Mouse (Mus musculus): ENCODE data around the gene Ripor2.

The Ripor2 gene

GRCm38 (mm10) chr13:24581833-24582232 lies at the start of gene Ripor2:
Gene Ripor2, plus strand, starts transcription at chr13:24582189.
- ATAC-seq (ENCODE audit: insufficient number of reproducible peaks, low FRiP score, low TSS enrichment): no peak

- no peak for ATAC-seq (ENCODE audit: insufficient number of reproducible peaks, low FRiP score, low TSS enrichment)
Observed at GRCm38 (mm10) chr13:24536531-24537167, 45.3 kb upstream of the Ripor2 start.

DNA sequence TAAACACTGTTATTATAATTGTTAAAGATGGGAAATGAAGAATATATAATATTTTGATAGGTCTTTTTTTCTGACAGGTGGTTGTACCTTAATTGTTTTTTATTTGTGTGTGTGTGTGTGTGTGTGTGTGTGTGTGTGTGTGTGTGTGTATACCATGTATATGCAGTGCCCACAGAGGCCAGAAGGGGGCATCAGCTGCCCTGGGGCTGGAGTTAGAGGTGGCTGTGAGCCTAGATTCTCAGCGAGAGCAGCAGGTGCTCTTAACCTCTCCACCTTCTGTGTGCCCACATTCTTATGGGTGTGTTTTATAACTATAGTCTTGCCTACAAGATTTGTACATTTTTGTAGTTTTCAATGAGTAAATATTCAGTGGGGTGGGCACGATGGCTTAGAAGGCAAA lies 44.0 kb upstream of the Ripor2 start:
- ATAC-seq (ENCODE audit: insufficient number of reproducible peaks, low FRiP score, low TSS enrichment): no peak

GRCm38 (mm10) chr13:24538941-24539340 lies 43.0 kb upstream of the Ripor2 start:
- no peak for ATAC-seq (ENCODE audit: insufficient number of reproducible peaks, low FRiP score, low TSS enrichment)

DNA sequence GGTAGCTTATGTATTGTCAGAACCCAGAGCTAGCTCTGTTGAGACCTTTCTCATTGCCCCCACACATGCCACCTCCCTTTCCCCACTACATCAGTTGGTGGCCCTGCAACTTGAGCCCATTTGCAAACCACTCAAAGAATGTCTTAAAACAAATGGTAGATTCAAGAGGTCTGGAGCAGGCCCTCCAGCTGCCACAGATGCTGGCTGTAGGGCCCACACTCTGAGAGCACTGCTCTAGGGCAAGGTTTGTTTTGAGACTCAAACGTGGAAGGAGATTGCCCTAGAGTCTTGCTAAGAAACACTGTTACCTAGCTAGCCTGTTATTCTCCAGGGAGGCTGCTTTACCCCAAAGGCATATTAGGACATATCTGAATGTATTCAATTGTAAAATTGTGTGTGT lies 36.3 kb upstream of the Ripor2 start:
- ATAC-seq (ENCODE audit: insufficient number of reproducible peaks, low FRiP score, low TSS enrichment): no peak

DNA sequence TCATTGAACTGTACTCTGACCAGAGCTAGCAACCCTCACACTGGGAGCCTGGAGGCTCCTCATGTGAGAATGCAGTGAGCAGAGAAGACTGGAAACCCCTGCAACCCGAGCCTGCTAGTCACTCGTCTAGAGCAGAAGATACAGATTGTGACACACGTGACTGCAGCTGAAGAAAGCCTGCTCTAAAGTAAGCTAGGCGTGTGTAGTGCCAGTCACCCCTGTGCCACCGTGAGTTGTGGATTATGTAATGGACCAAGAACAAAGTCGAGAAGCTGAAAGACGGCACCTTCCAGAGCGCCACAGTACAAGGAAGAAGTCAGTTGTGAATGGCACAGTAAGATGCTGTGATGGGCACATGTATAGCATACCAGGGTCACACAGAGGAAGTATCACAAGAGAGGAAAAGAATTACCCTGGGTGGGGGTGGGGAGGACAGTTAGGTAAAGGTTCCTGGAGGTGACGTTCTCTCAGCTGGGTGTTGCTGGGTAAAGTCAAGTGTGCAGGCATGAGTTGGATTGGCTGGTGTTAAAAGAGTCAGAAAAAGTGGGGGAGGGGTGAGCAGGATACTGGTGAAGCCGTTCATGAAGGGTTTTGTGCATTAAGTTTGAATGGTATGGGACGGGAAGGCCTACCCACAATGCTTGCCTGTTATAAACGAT lies 35.1 kb upstream of the Ripor2 start:
- no peak for ATAC-seq (ENCODE audit: insufficient number of reproducible peaks, low FRiP score, low TSS enrichment)

DNA sequence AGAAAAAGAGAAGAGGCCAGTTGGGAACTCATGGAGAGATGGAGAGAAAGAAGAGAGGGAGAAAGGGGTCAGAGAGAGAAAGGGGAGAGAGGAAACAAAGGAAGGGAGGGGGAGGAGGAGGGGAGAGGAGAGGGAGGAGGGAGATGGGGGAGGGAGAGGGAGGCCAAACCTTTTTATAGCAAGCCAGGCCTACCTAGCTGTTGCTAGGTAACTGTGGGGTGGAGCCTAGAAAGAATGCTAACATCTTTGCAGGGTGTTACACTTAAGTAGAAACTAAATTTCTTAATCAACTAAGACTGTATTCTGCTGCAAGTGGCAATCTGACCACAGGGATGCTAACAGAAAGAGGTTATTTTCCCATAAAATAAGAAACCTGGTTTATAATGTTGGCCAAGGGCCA lies 33.1 kb upstream of the Ripor2 start:
- ATAC-seq (ENCODE audit: insufficient number of reproducible peaks, low FRiP score, low TSS enrichment): no peak

GRCm38 (mm10) chr13:24551100-24551931 lies 30.7 kb upstream of the Ripor2 start:
- ATAC-seq (ENCODE audit: insufficient number of reproducible peaks, low FRiP score, low TSS enrichment): no peak

GRCm38 (mm10) chr13:24552039-24552438 lies 29.9 kb upstream of the Ripor2 start:
- no peak for ATAC-seq (ENCODE audit: insufficient number of reproducible peaks, low FRiP score, low TSS enrichment)

DNA sequence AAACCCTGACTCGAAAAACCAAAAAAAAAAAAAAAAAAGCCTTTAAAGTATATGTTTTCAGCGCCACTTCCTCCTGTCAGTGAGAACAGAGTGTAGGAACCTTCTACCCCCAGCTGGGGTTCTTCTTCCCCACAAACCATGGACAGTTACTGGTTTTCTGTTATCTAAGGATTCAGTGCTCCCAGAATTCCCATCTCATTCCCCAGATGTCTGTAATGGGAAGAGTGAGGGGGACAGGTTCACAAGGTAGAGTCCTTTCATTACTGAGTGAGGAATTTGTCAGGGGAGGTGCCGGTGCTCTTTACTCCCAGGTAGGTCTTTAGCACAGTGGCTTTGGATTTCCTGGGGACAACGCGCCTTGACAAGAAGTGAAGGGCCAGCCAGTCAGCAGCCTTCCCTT lies 20.6 kb upstream of the Ripor2 start:
- ATAC-seq (ENCODE audit: insufficient number of reproducible peaks, low FRiP score, low TSS enrichment): no peak

DNA sequence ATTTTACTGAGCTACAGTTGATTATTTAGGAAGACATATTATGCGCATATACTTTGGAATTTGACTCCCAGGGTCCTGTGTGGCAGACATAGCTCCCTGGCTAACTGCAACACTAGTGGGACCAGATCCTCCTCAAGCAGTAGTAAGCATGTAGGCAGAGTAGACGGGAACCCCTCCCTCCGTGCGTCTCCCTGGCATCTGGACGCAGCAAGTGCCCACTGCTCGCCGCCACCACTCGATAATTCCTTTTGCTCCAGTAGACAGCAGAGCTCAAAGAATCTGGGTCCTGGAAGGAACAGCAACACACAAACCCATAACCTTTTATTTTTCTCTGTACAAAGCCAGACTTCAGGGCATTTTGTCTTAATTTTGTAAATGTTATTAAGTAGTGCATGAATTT lies 17.3 kb upstream of the Ripor2 start:
- no peak for ATAC-seq (ENCODE audit: insufficient number of reproducible peaks, low FRiP score, low TSS enrichment)

GRCm38 (mm10) chr13:24565230-24565949 lies 16.6 kb upstream of the Ripor2 start:
- no peak for ATAC-seq (ENCODE audit: insufficient number of reproducible peaks, low FRiP score, low TSS enrichment)

GRCm38 (mm10) chr13:24565950-24566320 lies 16.1 kb upstream of the Ripor2 start:
- ATAC-seq (ENCODE audit: insufficient number of reproducible peaks, low FRiP score, low TSS enrichment): no peak

- no peak for ATAC-seq (ENCODE audit: insufficient number of reproducible peaks, low FRiP score, low TSS enrichment)
Observed at GRCm38 (mm10) chr13:24567176-24567811, 14.7 kb upstream of the Ripor2 start.

DNA sequence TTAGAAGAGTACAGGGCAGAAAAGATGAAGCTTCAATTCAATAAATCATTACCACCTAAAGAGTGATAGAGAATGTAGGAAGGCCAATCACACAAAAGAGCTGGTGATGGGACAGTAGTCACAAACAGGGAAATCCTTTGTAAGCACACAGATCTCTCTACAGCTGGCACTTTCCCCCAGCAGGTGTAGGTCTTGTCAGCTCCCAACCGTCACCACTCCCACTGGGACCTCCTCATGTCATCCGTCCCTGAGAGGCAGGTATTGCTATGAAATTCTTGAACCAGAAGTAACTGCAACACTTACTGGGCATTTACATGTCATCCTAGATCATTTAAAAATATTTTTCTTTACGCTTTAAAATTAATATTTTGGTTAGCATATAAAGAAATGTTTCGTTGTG lies 12.9 kb upstream of the Ripor2 start:
- ATAC-seq (ENCODE audit: insufficient number of reproducible peaks, low FRiP score, low TSS enrichment): no peak

GRCm38 (mm10) chr13:24570716-24571115 lies 11.3 kb upstream of the Ripor2 start:
- no peak for ATAC-seq (ENCODE audit: insufficient number of reproducible peaks, low FRiP score, low TSS enrichment)

GRCm38 (mm10) chr13:24571906-24572305 lies 10.1 kb upstream of the Ripor2 start:
- no peak for ATAC-seq (ENCODE audit: insufficient number of reproducible peaks, low FRiP score, low TSS enrichment)

DNA sequence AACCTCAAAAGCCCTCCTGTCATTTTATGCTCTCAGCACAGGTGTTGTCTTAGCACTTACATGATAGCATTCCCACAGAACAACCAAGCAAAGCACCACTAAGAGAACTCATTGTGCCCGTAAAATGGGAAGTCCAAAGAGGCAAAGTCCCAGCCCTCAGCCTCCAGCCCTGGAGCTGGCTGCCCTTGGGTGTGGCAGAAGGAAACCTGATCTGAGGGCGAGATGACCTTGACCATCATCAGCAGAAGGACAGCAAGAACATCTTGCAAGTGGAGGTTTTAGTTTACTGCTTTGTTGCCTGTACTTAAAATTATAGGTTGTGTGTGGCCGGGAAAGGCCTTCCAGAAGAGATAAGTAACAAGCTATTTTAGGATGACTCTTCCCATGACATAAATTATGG lies 6.9 kb upstream of the Ripor2 start:
- no peak for ATAC-seq (ENCODE audit: insufficient number of reproducible peaks, low FRiP score, low TSS enrichment)

- ATAC-seq (ENCODE audit: insufficient number of reproducible peaks, low FRiP score, low TSS enrichment): no peak
Observed at GRCm38 (mm10) chr13:24576338-24577119, 5.5 kb upstream of the Ripor2 start.

GRCm38 (mm10) chr13:24578317-24578716 lies 3.7 kb upstream of the Ripor2 start:
- no peak for ATAC-seq (ENCODE audit: insufficient number of reproducible peaks, low FRiP score, low TSS enrichment)

Data from cerebellum, adult (tissue).